Mouse (Mus musculus): Measurements from ENCODE around the gene Tmbim1.
"Not testable (repeated sequence)": the region's sequence is repeated elsewhere in the genome, so short reads cannot be mapped to it uniquely, and the experiment has no call there.

Tmbim1 gene

GRCm38 (mm10) chr1:74329899-74330431 lies 24.5 kb upstream of the Tmbim1 start:
- DNase-seq (ENCODE audit: low spot score in 2 of 2): no peak

GRCm38 (mm10) chr1:74326916-74327315 lies 21.5 kb upstream of the Tmbim1 start:
- not testable (repeated sequence) for DNase-seq (ENCODE audit: low spot score in 2 of 2)

GRCm38 (mm10) chr1:74321396-74321795 lies 16.0 kb upstream of the Tmbim1 start:
- no peak for DNase-seq (ENCODE audit: low spot score in 2 of 2)

- DNase-seq (ENCODE audit: low spot score in 2 of 2): no peak
Observed at GRCm38 (mm10) chr1:74318711-74319110, 13.3 kb upstream of the Tmbim1 start.

- DNase-seq (ENCODE audit: low spot score in 2 of 2): no peak
Observed at GRCm38 (mm10) chr1:74316114-74316827, 10.8 kb upstream of the Tmbim1 start.

- DNase-seq (ENCODE audit: low spot score in 2 of 2): no peak
Observed at GRCm38 (mm10) chr1:74314796-74315195, 9.4 kb upstream of the Tmbim1 start.

- no peak for DNase-seq (ENCODE audit: low spot score in 2 of 2)
Observed at GRCm38 (mm10) chr1:74313049-74313692, 7.7 kb upstream of the Tmbim1 start.

- DNase-seq (ENCODE audit: low spot score in 2 of 2): no peak
Observed at GRCm38 (mm10) chr1:74309767-74310166, 4.3 kb upstream of the Tmbim1 start.

- no peak for DNase-seq (ENCODE audit: low spot score in 2 of 2)
Observed at GRCm38 (mm10) chr1:74308001-74308964, 2.9 kb upstream of the Tmbim1 start.

GRCm38 (mm10) chr1:74307146-74307545 lies 1.7 kb upstream of the Tmbim1 start:
- DNase-seq (ENCODE audit: low spot score in 2 of 2): no peak

- DNase-seq (ENCODE audit: low spot score in 2 of 2): no peak
Observed at GRCm38 (mm10) chr1:74304946-74305345, 476 bp downstream of the Tmbim1 start.

GRCm38 (mm10) chr1:74304339-74304790 lies 1.1 kb downstream of the Tmbim1 start:
- DNase-seq (ENCODE audit: low spot score in 2 of 2): no peak

GRCm38 (mm10) chr1:74303509-74304338 lies 1.7 kb downstream of the Tmbim1 start:
- DNase-seq (ENCODE audit: low spot score in 2 of 2): peak; percentile 81 to 83

- DNase-seq (ENCODE audit: low spot score in 2 of 2): no peak
Observed at GRCm38 (mm10) chr1:74302835-74303234, 2.6 kb downstream of the Tmbim1 start.

- DNase-seq (ENCODE audit: low spot score in 2 of 2): no peak
Observed at GRCm38 (mm10) chr1:74302229-74302628, 3.2 kb downstream of the Tmbim1 start.

GRCm38 (mm10) chr1:74300347-74301110 lies 4.9 kb downstream of the Tmbim1 start:
- no peak for DNase-seq (ENCODE audit: low spot score in 2 of 2)

GRCm38 (mm10) chr1:74298996-74299395 lies 6.4 kb downstream of the Tmbim1 start:
- no peak for DNase-seq (ENCODE audit: low spot score in 2 of 2)

GRCm38 (mm10) chr1:74298157-74298750 lies 7.2 kb downstream of the Tmbim1 start:
- DNase-seq (ENCODE audit: low spot score in 2 of 2): no peak

GRCm38 (mm10) chr1:74297269-74297668 lies 8.2 kb downstream of the Tmbim1 start:
- peak in 1 of 2 experiments; percentile 56 for DNase-seq (ENCODE audit: low spot score in 2 of 2)

- no peak for DNase-seq (ENCODE audit: low spot score in 2 of 2)
Observed at GRCm38 (mm10) chr1:74296477-74296876, 8.9 kb downstream of the Tmbim1 start.

Data from urinary bladder, postnatal 4 days (tissue).